Mouse (Mus musculus) urinary bladder, adult 18-20 months (tissue): Measurements from ENCODE around the gene Hnrnpul1.
"Not testable (repeated sequence)": the region's sequence is repeated elsewhere in the genome, so short reads cannot be mapped to it uniquely, and the experiment has no call there.

Experiments
- DNase-seq, 2 experiments: peaks; one replicate each; pipeline ENCODE4 v3.0.0; 2022; ENCODE audit warnings: low spot score in 2 of 2, mixed read lengths in 2 of 2

Hnrnpul1 gene

DNA sequence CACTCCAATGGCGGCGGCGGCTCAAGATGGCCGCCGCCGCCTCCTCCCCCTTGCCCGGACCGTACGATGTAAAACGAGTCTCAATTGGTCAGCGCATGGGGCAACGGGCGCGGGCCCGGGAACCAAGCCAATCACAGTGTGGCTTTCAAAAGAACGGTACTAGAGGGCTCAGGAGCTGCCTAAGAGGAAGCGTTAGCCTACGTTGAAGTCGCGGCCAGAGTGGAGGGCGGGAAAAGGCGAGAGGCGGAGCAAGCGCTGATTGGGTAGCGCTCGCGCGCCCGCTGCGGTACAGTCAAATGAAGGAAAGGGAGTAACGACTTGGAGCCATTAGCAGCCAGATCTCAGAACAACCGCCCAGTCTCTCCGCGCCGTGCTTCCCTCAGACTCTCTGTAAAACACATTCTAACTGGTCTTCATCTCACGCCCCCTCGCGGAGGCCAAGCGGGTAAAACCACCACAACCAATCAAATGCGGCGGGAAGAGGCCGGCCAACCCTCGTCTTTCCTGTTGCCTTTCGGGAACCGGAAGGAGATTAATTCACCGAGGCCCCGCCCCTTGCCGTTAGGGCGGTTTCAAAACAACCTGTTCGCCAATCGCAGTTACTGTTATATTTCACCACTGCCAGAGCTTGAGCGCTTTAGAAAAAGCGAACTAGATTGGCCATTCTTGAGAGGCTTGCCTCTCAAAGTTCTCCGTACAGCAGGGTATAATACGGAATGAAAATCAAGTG, at the start of gene Hnrnpul1:
TSS of gene Hnrnpul1 (minus strand) at position 20 of the 730 bp plus-strand sequence.
- peak; percentile 95 to 98 for DNase-seq

DNA sequence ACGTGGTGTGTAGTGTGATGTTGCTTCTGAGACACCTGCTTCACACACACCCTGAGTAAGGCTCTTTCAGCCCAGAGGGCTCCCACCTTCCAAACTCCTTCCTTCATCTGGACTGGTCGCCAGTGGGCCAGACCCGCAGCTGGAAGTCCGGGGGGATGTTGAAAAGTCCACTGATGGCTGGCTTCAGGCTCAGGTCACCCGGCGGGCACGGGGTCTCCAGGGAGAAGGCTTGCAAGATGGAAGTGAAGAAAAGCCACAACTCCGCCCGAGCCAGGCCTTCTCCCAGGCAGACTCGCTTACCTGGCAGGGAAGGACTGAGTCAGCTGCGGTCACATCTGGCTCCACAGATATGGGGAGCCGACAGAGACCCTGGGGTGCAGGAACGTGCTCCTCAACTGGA, 48.9 kb upstream of the Hnrnpul1 start:
- no peak for DNase-seq

DNA sequence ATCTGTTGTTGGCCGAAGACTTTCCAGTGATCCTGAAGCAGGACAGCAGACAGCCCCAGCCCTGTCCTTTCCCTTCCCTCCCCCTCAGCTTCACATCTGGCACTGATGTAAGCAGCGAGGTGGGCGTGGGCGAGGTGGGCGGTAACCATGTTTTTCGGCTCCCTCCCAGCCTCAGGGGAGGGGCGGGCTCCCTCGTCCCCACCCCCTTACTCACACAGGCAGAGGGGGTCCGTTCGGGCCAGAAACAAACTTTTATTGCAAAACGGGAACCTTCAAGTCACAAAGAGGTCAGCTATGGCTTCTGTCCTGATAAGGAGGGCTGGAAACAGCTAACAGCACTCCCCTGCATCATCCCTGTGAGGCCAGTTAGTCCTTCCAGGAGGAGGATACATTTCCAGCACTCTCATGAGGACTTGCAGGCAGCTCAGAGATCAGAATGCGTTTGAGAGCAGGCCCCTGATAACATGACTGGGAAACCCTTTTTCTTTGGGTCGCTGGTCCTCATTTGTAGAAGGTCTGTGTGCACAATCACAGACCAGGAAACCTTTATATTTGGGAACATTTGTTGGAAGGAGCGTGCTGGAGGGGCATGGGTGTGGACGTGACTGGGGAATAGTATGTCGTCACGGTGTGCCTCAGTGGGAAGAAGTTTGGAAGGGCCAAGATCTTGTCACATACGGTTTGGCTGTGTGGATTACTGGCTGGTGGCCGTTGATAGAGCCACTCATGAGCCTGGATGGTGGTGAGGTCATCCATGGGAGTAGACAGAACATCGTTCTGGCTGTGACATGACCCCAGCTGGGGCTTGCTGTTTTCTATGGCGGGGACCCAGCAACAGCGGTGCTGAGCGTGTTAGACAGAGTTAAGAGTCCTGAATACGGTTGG, 47.9 kb upstream of the Hnrnpul1 start:
- DNase-seq, result peak in 1 of 2 experiments; percentile 79

DNA sequence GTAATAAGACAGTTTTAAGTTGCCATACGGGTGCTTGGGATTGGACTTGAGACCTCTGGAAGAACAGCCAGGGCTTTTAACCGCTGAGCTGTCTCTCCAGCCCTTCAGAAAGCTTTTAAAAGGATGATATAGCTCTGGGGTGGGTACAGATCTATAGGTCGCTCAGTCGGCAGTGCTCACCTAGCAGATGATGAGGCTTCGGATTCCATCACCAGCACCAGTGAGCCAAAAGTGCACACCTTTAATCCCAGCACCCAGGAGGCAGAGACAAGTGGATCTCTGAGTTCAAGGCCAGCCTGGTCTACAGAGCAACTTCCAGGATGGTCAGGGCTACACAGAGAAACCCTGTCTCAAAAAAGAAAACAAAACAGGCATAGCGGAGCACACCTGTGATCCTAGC, 46.5 kb upstream of the Hnrnpul1 start:
- DNase-seq, result no peak

DNA sequence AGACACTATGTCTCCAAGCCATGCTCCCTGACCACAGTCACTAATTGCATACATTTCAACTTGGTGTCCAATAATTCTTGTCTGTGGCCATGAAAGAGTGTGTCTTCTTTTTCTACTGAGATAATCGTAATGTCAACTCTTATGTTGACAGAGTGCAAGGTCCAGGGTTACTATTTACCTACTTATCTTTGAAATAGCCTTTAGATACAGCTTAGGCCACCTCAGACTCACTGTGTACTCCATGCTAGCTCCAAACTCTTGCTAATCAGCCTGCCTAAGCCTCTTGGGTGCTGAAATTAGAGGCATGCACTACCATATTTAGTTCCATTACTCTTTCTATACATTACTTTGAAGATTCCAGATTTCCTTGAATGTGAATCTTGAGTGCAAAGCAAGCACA, 44.8 kb upstream of the Hnrnpul1 start:
- no peak for DNase-seq

DNA sequence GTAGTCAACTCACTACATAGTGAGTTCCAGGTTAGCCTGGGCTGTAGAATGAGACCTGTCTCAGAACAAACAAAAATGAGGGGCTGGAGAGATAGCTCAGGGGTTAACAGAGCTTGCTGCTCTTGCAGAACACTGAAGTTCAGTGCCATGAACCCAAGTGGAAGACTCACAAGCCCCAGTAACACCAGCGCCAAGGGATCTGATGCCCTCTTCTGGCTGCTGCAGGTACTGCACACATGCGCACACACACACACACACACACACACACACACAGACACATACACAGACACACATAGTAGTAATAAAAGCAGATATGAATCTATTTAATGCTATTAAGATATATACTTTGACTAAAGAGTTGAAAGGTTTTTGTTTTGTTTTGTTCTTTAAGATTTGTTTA, 44.0 kb upstream of the Hnrnpul1 start:
- DNase-seq, result no peak

DNA sequence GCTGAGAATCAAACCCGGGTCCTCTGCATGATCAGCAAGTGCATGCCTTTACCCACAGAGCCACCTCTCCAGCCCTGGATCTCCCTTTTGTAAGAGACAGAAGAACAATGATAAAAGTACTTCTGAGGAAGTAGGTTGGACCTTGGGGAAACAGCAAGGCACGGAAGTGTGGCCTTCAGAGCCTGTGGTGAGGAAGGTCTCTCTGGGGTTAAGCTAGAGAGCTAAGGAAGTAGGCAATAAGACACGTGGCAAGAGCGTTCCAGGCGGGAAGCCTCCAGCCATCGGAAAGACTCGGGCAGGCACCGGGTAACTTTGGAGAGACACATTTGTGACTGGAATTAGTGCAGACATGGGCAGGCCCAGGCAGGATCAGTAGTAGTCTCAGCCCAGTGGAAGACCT, 40.2 kb upstream of the Hnrnpul1 start:
- no peak for DNase-seq

DNA sequence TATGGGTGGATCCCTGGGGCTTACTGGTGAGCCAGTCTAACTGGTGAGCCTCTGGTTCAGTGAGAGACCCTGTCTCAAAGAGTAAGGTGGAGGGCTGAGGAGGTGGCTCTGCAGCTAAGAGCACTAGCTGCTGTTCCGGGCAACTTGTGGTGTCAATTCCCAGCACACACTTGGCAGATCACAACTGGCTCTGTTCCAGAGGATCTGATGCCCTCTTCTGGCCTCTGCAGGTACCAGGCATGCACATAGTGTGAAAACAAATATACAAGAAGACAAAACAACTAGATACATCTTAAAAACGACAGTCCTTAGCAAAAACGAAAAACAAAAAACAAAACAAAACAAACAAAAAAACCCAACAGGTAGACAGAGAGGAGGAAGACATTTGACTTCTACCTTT, 39.1 kb upstream of the Hnrnpul1 start:
- DNase-seq, result no peak

DNA sequence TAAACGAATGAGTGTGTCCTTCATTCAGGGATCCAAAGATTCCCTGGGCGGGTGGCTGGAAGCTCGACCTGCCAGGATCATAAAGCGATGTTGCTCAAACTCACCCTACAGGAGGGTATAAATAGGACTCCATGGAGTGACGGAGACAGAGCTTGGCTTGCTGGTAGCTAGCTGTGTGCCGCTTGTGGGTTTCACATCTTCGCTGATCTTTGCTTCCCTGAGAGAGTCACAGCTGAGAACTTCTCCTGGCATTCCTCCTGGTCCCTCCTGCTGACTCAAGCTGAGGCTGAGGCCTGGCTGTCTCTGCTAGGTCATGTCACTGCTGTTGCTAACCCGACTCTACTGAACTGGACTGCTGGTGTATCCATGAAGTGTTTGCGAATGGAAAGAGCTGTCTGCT, 38.4 kb upstream of the Hnrnpul1 start:
- not testable (repeated sequence) for DNase-seq

DNA sequence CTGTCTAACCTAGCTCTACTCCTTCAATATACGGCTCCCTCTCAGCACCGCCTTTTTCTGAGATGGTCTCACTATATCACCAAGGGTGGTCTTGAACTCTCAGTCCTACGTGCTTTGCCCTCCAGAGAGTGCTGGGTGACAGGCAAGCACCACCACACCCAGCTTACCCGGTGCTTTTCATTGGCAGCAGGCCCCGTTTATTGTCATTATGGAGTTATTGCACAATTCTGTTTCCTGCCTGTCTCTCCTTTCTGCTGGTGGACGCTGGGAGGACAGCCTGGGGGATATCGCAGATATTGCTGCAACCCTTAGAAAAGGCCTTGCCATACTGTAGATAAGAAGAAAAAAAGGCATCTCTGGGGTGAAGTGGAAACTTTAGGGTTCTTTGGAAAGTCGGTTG, 36.1 kb upstream of the Hnrnpul1 start:
- peak in 1 of 2 experiments; percentile 54 for DNase-seq

DNA sequence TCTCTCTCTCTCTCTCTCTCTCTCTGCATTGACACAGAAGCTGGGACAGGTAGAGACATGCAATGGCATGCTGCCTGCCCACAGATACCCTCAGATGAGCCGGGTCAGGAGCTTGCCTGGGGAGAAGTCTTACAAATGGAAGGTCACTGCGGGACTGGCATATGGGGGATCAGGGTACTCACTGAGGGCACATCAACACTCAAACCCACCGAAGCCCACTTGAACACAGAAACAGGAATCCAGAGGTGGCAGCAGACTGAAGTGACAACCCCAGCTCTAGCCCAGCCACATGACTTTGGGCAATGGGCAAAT, 34.5 kb upstream of the Hnrnpul1 start:
- no peak for DNase-seq

DNA sequence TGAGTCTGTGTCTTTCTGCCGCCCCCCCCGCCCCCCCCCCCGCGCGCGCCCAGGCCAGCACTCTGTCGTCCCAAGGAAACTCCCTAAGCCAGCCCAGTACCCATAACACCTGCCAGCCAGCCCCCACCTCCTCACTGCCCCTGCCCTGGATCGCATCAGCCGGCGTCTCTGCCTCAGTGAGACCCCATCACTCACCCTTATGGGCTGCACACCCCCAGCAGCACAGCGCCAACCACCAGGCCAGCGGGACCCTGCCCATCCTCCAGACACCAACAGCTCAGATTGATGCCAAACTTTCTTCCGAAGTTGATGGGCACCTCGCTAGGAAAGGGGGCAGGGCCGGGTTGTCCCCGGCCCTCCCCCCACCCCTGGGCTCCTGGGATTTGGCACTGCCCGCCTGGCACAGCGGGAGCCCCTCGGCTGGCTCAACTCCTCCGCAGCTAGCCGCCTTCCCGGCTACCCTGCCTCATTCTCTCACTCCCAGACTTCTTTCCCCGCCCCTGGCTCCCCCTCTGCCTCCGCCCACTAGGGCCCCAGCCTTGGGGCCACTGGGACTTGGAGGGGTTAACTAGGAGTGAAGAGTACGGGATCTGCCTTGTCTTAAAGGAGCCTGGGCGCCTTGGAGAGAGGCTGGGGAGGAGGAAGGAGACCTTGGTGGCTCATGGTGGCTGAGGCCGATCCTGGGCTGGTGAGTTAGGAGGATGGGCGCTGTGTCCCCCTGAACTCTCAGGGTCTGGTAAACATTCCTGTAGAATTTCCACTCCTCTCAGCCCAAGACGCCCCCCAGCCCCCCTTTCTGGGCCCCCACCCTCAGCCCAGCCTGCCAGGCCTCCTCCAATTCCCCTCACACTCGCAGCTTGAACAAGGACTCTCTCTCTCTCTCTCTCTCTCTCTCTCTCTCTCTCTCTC, 33.9 kb upstream of the Hnrnpul1 start, which contains the start of gene Axl:
TSS of gene Axl (minus strand) at position 486 of the 909 bp plus-strand sequence.
- DNase-seq, result peak in 1 of 2 experiments; percentile 78

DNA sequence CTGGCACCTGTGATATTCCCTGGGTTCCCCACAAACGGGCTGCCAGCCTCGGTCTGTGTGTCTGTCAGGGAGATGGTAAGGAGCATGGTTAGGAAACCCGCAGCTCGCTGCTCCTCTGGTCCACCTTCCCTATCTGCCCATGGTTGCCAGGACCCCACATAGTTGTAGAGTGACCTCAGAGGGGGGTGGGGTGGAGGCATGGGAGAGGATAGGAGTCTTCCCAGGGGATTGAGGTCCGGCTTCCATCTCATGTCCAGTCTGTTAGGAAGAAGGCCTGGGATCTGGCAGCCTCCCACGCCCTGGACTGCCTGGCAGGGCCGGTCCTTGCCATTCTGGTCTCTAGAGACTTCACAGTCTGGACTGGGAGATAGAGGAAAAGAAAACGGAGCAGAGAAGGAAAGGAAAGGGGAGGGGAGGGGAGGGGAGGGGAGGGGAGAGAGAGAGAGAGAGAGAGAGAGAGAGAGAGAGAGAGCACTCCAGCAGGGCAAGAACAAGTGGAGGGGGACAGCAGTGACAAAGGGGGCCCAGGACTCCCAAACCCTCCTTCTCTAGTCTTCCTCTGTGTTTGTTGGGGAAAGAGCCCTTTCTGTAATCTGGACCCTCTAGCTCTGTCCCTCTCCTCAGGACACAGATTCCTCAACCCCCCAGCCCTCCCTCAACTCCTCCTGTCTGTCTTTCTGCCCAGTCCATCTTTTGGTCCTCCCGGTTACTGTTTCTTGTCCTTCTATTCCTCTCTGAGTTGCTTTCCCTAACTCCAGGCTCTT, 33.1 kb upstream of the Hnrnpul1 start:
- no peak for DNase-seq

DNA sequence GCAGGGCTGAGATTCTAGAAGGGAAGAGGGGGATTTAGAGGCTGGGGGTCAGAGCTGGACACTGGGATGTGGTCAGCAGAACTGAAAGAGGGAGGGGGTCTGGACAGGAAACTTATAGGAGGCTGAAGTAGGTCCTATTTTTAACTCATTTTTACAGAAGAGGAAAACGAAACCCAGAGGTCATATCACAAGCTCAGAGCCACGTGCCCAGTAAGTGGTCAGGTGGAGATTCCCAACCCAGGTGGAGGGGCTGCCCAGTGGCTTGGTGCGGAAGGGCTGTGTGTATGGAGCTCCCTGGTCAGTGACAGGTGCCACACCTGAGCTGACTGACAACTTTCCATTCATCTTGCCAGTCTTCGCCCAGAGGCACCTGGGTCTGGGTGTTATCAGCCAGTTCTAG, 32.4 kb upstream of the Hnrnpul1 start:
- DNase-seq, result no peak

DNA sequence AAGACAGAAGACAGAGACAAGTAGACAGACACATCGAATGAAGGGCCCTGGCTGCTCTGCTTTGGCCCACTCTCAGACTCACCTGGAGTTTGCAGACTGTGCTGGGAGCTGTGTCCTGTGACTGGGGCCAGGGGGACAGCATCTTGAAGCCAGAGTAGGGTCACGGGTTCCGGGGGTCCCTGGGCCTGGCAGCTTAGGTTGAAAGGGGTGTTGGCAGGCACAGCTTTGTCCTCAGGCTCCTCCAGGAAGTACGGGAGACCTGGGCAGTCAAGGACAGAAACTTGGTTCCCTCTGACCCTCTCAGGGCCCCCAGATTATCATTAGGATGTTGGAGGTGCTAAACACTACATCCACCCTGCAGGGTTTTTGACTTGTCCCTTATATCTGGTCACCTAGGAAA, 31.2 kb upstream of the Hnrnpul1 start:
- no peak for DNase-seq

DNA sequence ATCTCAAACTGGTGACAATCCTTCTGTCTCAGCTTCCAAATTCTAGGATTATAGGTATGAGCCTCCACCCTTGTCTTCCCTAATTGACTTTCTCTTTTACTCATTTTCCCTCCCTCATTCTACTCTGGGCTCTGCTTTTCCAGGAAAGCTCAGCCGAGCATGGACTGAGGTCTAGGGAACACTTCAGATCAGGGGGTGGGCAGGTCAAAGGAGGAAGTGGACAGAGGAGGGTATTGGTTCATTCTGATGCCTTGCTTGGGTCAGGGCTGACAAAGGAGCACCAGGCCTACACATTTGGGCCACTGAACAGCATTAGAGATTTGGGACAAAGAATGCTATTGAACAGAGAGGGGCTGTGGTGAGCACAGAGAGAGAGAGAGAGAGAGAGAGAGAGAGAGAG, 30.3 kb upstream of the Hnrnpul1 start:
- DNase-seq, result no peak

DNA sequence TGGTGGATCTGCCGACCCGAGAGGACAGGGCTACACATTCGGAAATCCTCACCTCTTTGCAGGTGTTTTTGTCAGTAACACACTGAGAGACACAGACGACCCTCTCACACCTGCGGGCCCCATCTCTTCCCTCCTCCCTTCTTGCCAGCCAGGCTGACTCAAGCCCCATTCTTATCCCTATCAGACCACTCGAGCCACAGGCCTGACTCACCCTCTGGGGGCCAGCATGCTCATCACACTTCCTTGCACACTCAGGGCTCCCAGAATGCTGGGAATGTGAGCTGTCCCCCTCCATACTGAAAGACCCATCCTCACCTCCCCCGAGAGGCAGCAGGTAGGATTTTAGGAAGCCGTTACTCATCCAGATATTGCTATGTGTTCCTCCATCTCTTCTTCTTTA, 29.2 kb upstream of the Hnrnpul1 start:
- no peak for DNase-seq

DNA sequence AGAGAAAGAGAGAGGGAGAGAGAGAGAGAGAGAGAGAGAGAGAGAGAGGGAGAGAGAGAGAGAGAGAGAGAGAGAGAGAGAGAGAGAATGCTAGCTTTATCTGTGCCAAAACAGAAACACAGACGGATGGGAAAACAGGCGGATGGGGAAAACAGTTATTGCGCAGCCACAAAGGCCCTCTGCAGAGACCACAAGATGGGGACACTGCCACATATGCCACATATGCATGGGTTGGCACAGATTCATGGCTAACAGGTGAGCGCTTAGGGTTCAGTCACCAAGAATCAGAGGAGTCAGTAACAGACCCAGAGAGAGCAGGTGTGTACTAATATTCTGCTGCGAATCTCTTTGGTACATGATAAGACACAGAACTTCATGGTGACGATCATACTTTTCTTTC, 28.2 kb upstream of the Hnrnpul1 start:
- no peak for DNase-seq

DNA sequence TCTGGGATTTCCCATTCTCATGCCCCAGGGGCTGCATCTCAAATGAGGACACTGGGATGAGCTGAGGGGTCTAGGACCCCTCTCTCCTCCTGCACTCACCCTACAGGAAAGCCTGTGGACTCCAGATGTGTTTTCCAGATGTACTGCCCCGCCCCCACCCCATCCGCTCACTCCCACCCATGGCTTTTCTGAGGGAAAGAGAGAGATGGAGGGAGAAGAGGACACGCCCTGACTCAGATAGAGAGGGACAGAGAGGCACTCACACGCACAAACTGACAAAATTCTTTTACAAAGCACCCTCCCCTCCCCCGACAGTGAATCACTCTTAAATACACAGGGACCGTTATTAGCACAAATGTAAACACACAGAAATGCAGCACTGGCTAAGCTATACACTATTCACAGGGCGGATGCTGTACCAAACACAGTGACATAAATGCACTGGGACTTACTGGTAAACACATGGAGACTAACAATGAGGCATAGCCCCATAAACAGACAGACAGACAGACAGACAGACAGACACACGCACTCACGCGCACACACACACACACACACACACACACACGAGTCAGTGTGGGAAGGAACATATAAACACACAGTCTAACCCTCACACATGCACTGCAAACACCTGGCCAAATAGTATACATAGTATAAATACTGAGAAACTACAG, 27.5 kb upstream of the Hnrnpul1 start:
- DNase-seq, result no peak

DNA sequence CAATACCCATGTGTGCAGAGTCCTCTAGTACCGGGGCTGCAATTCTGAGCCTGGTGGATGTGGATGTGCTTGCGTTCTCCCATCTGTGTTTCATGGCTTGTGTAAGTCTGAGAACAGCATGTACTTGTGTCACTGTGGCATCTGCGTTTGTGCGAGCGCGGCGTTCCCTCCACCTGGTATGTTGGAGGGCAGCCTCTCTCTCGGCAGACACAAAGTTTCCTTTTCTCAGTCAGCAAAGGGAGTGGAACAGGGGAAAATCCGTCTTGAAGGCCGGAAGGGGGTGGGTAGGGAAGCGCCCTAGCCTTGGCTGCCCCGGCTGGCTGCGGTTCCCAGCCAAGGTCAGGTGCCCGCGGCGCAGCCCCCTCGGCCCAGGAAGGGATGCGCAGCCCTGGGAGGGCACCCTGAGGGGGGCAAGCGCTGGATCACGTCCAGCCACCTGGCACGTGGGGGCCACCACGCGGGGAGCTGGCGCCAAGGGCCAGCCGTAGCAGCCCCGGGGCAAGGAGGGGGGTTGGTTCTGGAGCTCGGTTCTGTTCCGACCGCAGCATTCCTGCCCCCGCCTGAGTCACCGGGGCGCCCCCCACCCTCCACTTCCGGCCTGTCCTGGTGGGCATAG, 26.9 kb upstream of the Hnrnpul1 start:
- DNase-seq, result peak in 1 of 2 experiments; percentile 40
